Mouse (Mus musculus): ENCODE measurements around the gene Fhl1.
A peak's percentile ranks its signal among the peaks of the same experiment; 100 is the strongest.

The Fhl1 gene

GRCm38 (mm10) chrX:56731306-56732201, at the start of gene Fhl1:
Gene Fhl1 (plus strand): TSS chrX:56731787.
- DNase-seq (ENCODE audit: low read depth, low spot score), result peak; percentile 46

GRCm38 (mm10) chrX:56682156-56682720, 49.3 kb upstream of the Fhl1 start:
- DNase-seq (ENCODE audit: low read depth, low spot score), result no peak

- no peak for DNase-seq (ENCODE audit: low read depth, low spot score)
Observed at GRCm38 (mm10) chrX:56683521-56683920, 48.1 kb upstream of the Fhl1 start.

- DNase-seq (ENCODE audit: low read depth, low spot score), result no peak
Observed at GRCm38 (mm10) chrX:56692554-56692953, 39.0 kb upstream of the Fhl1 start.

GRCm38 (mm10) chrX:56694539-56694938, 37.0 kb upstream of the Fhl1 start:
- no peak for DNase-seq (ENCODE audit: low read depth, low spot score)

GRCm38 (mm10) chrX:56697199-56697780, 34.3 kb upstream of the Fhl1 start:
- DNase-seq (ENCODE audit: low read depth, low spot score), result no peak

GRCm38 (mm10) chrX:56697886-56698285, 33.7 kb upstream of the Fhl1 start:
- DNase-seq (ENCODE audit: low read depth, low spot score), result no peak

- no peak for DNase-seq (ENCODE audit: low read depth, low spot score)
Observed at GRCm38 (mm10) chrX:56701261-56701660, 30.3 kb upstream of the Fhl1 start.

- no peak for DNase-seq (ENCODE audit: low read depth, low spot score)
Observed at GRCm38 (mm10) chrX:56703965-56704562, 27.5 kb upstream of the Fhl1 start.

- no peak for DNase-seq (ENCODE audit: low read depth, low spot score)
Observed at GRCm38 (mm10) chrX:56708592-56709370, 22.8 kb upstream of the Fhl1 start.

- DNase-seq (ENCODE audit: low read depth, low spot score), result no peak
Observed at GRCm38 (mm10) chrX:56710522-56710921, 21.1 kb upstream of the Fhl1 start.

GRCm38 (mm10) chrX:56712666-56713065, 18.9 kb upstream of the Fhl1 start:
- no peak for DNase-seq (ENCODE audit: low read depth, low spot score)

GRCm38 (mm10) chrX:56722559-56722958, 9.0 kb upstream of the Fhl1 start:
- DNase-seq (ENCODE audit: low read depth, low spot score), result no peak

GRCm38 (mm10) chrX:56728507-56728906, 3.1 kb upstream of the Fhl1 start:
- no peak for DNase-seq (ENCODE audit: low read depth, low spot score)

- no peak for DNase-seq (ENCODE audit: low read depth, low spot score)
Observed at GRCm38 (mm10) chrX:56730828-56731305, 720 bp upstream of the Fhl1 start.

- no peak for DNase-seq (ENCODE audit: low read depth, low spot score)
Observed at GRCm38 (mm10) chrX:56732401-56732800, 814 bp downstream of the Fhl1 start.

GRCm38 (mm10) chrX:56734436-56734835, 2.8 kb downstream of the Fhl1 start:
- no peak for DNase-seq (ENCODE audit: low read depth, low spot score)

GRCm38 (mm10) chrX:56736226-56736625, 4.6 kb downstream of the Fhl1 start:
- no peak for DNase-seq (ENCODE audit: low read depth, low spot score)

- no peak for DNase-seq (ENCODE audit: low read depth, low spot score)
Observed at GRCm38 (mm10) chrX:56737848-56738554, 6.4 kb downstream of the Fhl1 start.

GRCm38 (mm10) chrX:56741428-56741827, 9.8 kb downstream of the Fhl1 start:
- no peak for DNase-seq (ENCODE audit: low read depth, low spot score)

GRCm38 (mm10) chrX:56751536-56751935, 19.9 kb downstream of the Fhl1 start:
- no peak for DNase-seq (ENCODE audit: low read depth, low spot score)

All from embryo, embryonic 11.5 days (tissue).